Mouse (Mus musculus) midbrain, postnatal 0 days (tissue): ENCODE results near the gene Heg1. TPM values are rescaled to one million over a fixed set of nuclear protein-coding genes. Genes with fewer than 3 reads are reported as not detected.

ENCODE experiments used
- ATAC-seq: fragments of 200-750 bp; cut with Nextera tagmentation; 2 replicates; pipeline ENCODE4 v1.8.0; 2017; ENCODE audit warnings: moderate number of reproducible peaks, mild to moderate bottlenecking, moderate TSS enrichment, moderate library complexity; ENCODE audit not compliant: low FRiP score
- DNase-seq: peaks from one replicate; pipeline ENCODE4 v3.0.0-alpha.2; 2015; ENCODE audit warnings: low spot score
- H3K27ac ChIP-seq: fragments of 300-500 bp; sonication (generic); 2 replicates; pipeline ENCODE4 v1.5.1; 2014; ENCODE audit warnings: low read depth, mild to moderate bottlenecking, low read length, mixed read lengths
- H3K27me3 ChIP-seq: fragments of 300-500 bp; sonication (generic); 2 replicates; pipeline ENCODE4 v1.6.1; 2014; ENCODE audit warnings: low read length, control low read depth, mixed read lengths; ENCODE audit not compliant: insufficient read depth
- H3K36me3 ChIP-seq: fragments of 300-500 bp; sonication (generic); 2 replicates; pipeline ENCODE4 v1.6.1; 2014; ENCODE audit warnings: low read length, control low read depth, mixed read lengths; ENCODE audit not compliant: insufficient read depth
- H3K4me1 ChIP-seq: fragments of 300-500 bp; sonication (generic); 2 replicates; pipeline ENCODE4 v1.6.1; 2014; ENCODE audit warnings: mild to moderate bottlenecking, control low read depth, antibody characterized with exemption, low read length, mixed read lengths; ENCODE audit not compliant: insufficient read depth
- H3K4me2 ChIP-seq: fragments of 300-500 bp; sonication (generic); 2 replicates; pipeline ENCODE4 v1.6.1; 2014; ENCODE audit warnings: low read depth, mild to moderate bottlenecking, low read length, mixed read lengths; ENCODE audit not compliant: poor library complexity, severe bottlenecking
- H3K4me3 ChIP-seq: fragments of 300-500 bp; sonication (generic); 2 replicates; pipeline ENCODE4 v1.5.1; 2014; ENCODE audit warnings: low read depth, mild to moderate bottlenecking, low read length, moderate library complexity
- H3K9ac ChIP-seq: fragments of 300-500 bp; sonication (generic); replicated peaks from 2 replicates; pipeline ENCODE4 v1.6.1; 2014; ENCODE audit warnings: mild to moderate bottlenecking, low read length, moderate library complexity, mixed read lengths; ENCODE audit not compliant: poor library complexity, severe bottlenecking
- H3K9me3 ChIP-seq: fragments of 300-500 bp; sonication (generic); 2 replicates; pipeline ENCODE4 v1.6.1; 2016; ENCODE audit warnings: low read length, control low read depth
- CTCF ChIP-seq: IDR thresholded peaks from 2 replicates; pipeline ENCODE4 v1.5.1; 2016; ENCODE audit warnings: antibody characterized with exemption, mild to moderate bottlenecking
- WGBS: fragments of 180-500 bp; shearing (Covaris S2); extraction: QIAGEN DNeasy Blood & Tissue Kit; methylation state at CpG from one replicate; pipeline ENCODE4 v1.1.7; 2014; 5-methylcytosine and 5-hydroxymethylcytosine counted together
- polyA plus RNA-seq: library from polyadenylated mRNA; unstranded; fragments of >200 nt; fragmentation: Nextera tagmentation; extraction: Ambion mirVana; gene quantifications from 2 replicates; pipeline ENCODE4 v1.2.1, GENCODE M21; 2015
- total RNA-seq: library from RNA; depleted of rRNA; stranded (reverse); fragments of >200 nt; gene quantifications from 2 replicates; pipeline ENCODE4 v1.2.3, GENCODE M21; 2014

Heg1 gene
- total and polyA plus RNA-seq, 2 experiments from 2014 or later, result 7.2 to 19.5 TPM

DNA sequence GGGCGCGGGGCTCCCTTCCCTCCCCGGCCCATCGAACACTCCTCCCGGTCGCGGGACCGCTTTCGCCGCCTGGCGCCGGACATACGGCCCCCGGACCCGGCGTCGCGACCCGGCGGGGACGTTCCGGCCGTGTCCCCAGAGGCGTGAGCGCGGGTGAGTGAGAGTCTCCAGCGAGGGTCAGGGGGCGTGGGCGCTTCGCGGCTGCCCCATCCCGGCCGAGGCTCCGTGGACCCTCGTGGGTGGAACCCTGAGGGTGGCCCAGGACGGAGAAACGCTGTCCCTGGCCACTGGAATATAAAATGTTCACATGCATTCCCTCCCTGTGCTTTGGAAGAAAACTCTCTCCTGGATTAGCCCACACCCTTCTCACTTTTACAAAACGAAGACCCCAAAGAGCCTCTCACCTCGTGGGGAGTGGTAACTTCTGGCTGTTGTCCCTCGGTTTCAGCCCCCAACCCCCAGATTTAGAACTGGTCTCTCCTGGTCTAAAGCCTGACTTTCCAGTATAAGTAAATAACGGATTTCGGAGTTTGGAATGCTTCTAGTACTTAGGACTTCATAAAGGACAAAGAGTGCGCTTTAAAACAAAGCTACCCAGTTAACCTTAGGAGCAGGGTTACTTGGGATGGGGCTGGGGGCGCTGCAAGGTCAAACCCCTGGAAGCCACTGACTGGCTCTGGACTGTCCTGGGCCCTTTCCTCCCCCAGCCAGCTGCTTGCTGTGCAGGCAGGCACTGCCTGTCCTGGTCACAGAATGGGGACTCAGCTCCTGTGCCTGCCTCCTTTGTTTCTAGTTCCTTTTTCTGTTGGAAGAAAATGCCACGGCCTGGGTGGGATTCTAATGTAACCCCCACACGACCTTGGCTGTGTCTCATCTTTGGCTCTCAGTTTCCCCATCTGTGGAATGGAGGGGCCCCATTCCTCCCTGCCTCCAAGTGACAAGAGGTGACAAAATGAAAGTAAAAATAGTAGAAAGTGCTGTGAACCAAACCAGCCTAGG lies 832 bp downstream of the Heg1 start:
- peak overlapping the region; percentile 26; the same call in 1 of the 2 replicates for H3K27ac ChIP-seq
- no peaks in the 10 kb centered on the region for H3K27me3 ChIP-seq
- no peaks in the 10 kb centered on the region for H3K36me3 ChIP-seq
- 1% methylated on average over 38 of the region's 46 CpGs for WGBS
- DNase-seq (no peak), ATAC-seq (peak; percentile 55)
- peak overlapping the region; percentile 79 for H3K9ac ChIP-seq
- H3K9me3 ChIP-seq, result no peaks in the 10 kb centered on the region
- peak overlapping the region; percentile 98 for H3K4me2 ChIP-seq
- H3K4me3 ChIP-seq, result peak overlapping the region; percentile 81
- TF ChIP-seq CTCF, result no peak
- H3K4me1 ChIP-seq, result no peaks in the 10 kb centered on the region

DNA sequence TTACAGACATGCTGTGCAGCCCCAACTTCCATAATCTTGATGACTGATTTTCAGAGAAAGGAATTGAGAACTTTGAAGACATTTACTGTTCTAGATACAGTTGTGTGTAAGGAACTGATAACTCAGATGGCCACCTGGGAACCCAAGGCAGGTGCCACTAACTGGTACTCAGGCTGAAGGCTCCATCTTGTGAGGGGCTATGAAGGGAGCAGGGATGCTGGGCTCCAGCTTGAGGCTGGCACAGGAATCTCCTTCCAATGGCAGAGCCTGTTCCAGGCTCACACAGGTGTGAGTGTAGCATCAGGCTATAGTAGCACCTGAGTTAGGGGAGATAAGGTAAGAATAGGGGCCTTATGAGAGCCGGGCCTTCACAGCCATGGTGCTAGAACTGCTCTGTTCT lies 1.9 kb downstream of the Heg1 start:
- no peak overlapping the region for H3K9ac ChIP-seq
- no peak for ATAC-seq
- H3K4me2 ChIP-seq, result peak overlapping the region; percentile 98
- WGBS, result 75% methylated on average over 1 of the region's 1 CpGs
- H3K27me3 ChIP-seq, result no peaks in the 10 kb centered on the region
- no peaks in the 10 kb centered on the region for H3K9me3 ChIP-seq
- TF ChIP-seq CTCF, result no peak
- no peaks in the 10 kb centered on the region for H3K36me3 ChIP-seq
- H3K27ac ChIP-seq, result no peak overlapping the region
- DNase-seq, result no peak
- H3K4me3 ChIP-seq, result no peak overlapping the region; the same call in 1 of the 2 replicates
- H3K4me1 ChIP-seq, result no peaks in the 10 kb centered on the region

DNA sequence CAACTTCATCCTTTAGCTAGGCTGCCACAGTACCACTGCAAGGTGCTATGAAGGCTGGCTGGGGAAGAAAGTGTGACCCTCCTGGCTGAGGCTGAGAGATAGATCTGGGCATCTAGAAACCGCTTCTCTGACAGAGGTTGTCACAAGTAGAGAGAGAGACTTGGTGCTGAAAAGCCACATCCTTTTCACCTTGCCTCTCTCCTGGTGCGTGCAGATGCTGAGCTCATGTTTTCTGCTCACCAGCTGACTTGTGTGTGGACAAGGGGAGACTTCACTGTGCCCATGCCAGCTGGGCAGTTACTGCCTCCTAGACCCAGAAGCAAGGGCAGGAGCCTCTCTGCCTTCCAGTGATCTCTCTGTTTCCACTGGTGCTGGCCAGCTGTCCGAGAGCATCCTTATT lies 3.6 kb downstream of the Heg1 start:
- Histone ChIP-seq H3K4me1 (no peaks in the 10 kb centered on the region), H3K9me3 (no peaks in the 10 kb centered on the region), H3K36me3 (no peaks in the 10 kb centered on the region), H3K4me3 (no peak overlapping the region), H3K9ac (no peak overlapping the region), H3K4me2 (no peak overlapping the region), H3K27me3 (no peaks in the 10 kb centered on the region), H3K27ac (no peak overlapping the region)
- ATAC-seq (no peak), DNase-seq (no peak)
- WGBS, result 81% methylated on average over 3 of the region's 3 CpGs
- TF ChIP-seq CTCF, result no peak

DNA sequence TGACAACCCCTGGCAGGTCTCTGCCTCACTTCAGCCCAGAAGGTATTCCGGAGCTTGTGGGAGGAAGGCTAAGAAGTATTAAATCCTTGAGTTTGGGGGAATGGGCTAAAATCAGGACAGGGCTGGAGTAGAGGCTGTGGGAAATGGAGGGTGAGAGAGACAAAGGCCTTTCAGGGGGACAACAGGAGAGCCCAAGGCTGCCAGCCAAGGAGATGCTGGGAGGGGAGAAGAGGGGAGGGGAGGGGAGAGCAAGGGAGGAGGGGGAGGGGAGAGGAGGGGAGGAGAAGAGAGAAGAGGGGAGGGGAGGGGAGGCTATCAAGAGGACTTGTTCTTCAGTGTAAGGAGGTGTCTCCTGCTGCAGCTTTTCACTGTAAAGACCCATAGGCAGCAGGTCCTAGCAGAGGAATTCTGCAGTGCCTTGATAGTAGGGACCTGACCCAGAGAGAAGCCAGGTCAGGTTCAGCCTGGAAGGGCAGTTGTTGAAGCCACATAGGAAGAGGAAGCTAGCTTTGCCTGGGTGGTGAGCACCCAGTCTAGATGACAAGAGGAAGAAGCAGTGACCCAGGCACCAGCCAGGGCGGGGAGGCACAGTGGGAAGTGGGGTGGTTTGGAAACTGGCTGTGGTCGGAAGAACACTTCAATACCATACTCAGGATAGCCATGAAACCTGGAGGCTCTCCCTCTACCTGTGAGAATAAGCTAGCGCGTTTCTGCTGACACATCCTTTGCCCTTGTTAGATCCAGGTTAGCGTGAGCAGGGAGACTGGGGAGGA lies 7.0 kb downstream of the Heg1 start:
- Histone ChIP-seq H3K4me3 (no peak overlapping the region), H3K4me1 (no peaks in the 10 kb centered on the region), H3K27ac (no peak overlapping the region), H3K27me3 (no peaks in the 10 kb centered on the region), H3K36me3 (no peaks in the 10 kb centered on the region), H3K4me2 (no peak overlapping the region), H3K9ac (no peak overlapping the region), H3K9me3 (no peaks in the 10 kb centered on the region)
- ATAC-seq (no peak), DNase-seq (no peak)
- TF ChIP-seq CTCF, result no peak
- 86% methylated on average over 6 of the region's 6 CpGs for WGBS

DNA sequence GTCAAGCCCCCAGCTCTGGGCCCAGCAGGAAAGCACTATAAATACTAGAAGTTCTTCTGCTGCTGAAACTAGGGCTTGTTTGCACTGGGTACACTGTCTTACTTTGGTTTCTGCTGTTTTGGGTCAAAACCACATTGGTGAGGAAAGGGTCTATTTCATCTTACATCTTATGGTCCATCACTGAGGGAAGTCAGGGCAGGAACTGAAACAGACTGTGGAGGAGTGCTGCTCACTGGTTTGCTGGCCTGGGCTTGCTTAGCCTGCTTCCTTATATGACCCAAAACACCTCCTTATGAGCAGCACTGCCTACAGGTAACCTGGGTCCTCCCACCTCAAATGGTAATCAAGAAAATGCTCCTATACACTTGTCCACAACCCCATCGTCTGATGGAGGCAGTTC lies 9.4 kb downstream of the Heg1 start:
- TF ChIP-seq CTCF, result no peak
- Histone ChIP-seq H3K27ac (no peak overlapping the region), H3K4me3 (no peak overlapping the region), H3K9me3 (no peaks in the 10 kb centered on the region), H3K27me3 (no peaks in the 10 kb centered on the region), H3K9ac (no peak overlapping the region), H3K36me3 (no peaks in the 10 kb centered on the region), H3K4me1 (0 out of 2 replicates have a peak, but pooled peaks cover 5% of the 10 kb centered on the region), H3K4me2 (no peak overlapping the region)
- DNase-seq, result no peak
- no peak for ATAC-seq
- WGBS, result 79% methylated on average over 1 of the region's 1 CpGs
